Comparison of ENCODE assay signal across 12 mouse cellular contexts in genomic region chr4:106527856-106528547, GRCm38 (mm10). TPM values are rescaled to one million over a fixed set of nuclear protein-coding genes. Genes with fewer than 3 reads are reported as not detected.
DNase-seq lines count a peak whose midpoint lies in the region; ATAC-seq and TF ChIP-seq lines count a peak whose summit lies in the region.
"Had no signal": no experiment of that assay in that cellular context is flagged by ENCODE, and none has a peak within 500 bp of the region (broad histone marks: within the 10 kb centered on the region; RNA-seq: fewer than 3 reads in every experiment).

No protein-coding gene starts in this region.

- 69% methylated on average over 7 of the region's 7 CpGs for WGBS in heart, postnatal 0 days
- 78% methylated on average over 7 of the region's 7 CpGs for WGBS in neural tube, embryonic 15.5 days

- intact Hi-C loops in heart, postnatal 25 days (cut with DNase I): no loop called here

- H3K4me1 ChIP-seq in heart, postnatal 0 days (ENCODE audit: control insufficient read depth, insufficient read depth): no peaks in the 10 kb centered on the region
- H3K4me1 ChIP-seq in neural tube, embryonic 15.5 days: no peaks in the 10 kb centered on the region

- no peak for TF ChIP-seq EP300 in heart, postnatal 0 days (IDR thresholded peaks at IDR 0.05; ENCODE audit: low read depth)

- H3K4me2 ChIP-seq in heart, postnatal 0 days (ENCODE audit: low read depth, low read length): no peak overlapping the region
- H3K4me2 ChIP-seq in neural tube, embryonic 15.5 days: no peak overlapping the region

- no peaks in the 10 kb centered on the region for H3K36me3 ChIP-seq in heart, postnatal 0 days (replicated peaks; ENCODE audit: control insufficient read depth, insufficient read depth, low read length)
- no peaks in the 10 kb centered on the region for H3K36me3 ChIP-seq in neural tube, embryonic 15.5 days

- H3K9me3 ChIP-seq in heart, postnatal 0 days (replicated peaks; ENCODE audit: control insufficient read depth, low read length): no peaks in the 10 kb centered on the region
- H3K9me3 ChIP-seq in neural tube, embryonic 15.5 days (replicated peaks): no peaks in the 10 kb centered on the region

- no peak overlapping the region for H3K4me3 ChIP-seq in heart, postnatal 0 days (ENCODE audit: low read depth, low read length)
- no peak overlapping the region for H3K4me3 ChIP-seq in neural tube, embryonic 15.5 days (replicated peaks)

- ATAC-seq in heart, postnatal 0 days (ENCODE audit: insufficient read depth, low read depth): no peak
- ATAC-seq in neural tube, embryonic 15.5 days (ENCODE audit: low FRiP score): no peak

- peak; percentile 22; the same call in 1 of the 2 replicates for TF ChIP-seq CTCF in heart, postnatal 0 days (IDR thresholded peaks at IDR 0.05; ENCODE audit: low read depth)

- no peaks in the 10 kb centered on the region for H3K27me3 ChIP-seq in heart, postnatal 0 days (ENCODE audit: control insufficient read depth, insufficient read depth, low read length)
- H3K27me3 ChIP-seq in neural tube, embryonic 15.5 days (replicated peaks): no peaks in the 10 kb centered on the region

- DNase-seq in heart, postnatal 0 days (ENCODE audit: low spot score): no peak
- DNase-seq in heart, postnatal 25 days (ENCODE audit: low spot score): no peak
- peak; percentile 36 for DNase-seq in thymus, postnatal 14 days
- no peak for DNase-seq in thymus, adult 18-20 months
- peak; percentile 27 to 34 for DNase-seq in layer of hippocampus, postnatal 14 days (ENCODE audit: low spot score in 2 of 2)
- no peak for DNase-seq in urinary bladder, adult 2 months (ENCODE audit: low spot score)
- DNase-seq in T-cell, adult 2 months (ENCODE audit: low spot score): no peak
- DNase-seq: gastrocnemius, postnatal 10 days; lung, postnatal 14 days had no signal

- H3K9ac ChIP-seq in heart, postnatal 0 days (replicated peaks; ENCODE audit: low read depth, low read length): no peak overlapping the region
- no peak overlapping the region for H3K9ac ChIP-seq in neural tube, embryonic 15.5 days (replicated peaks)

- H3K27ac ChIP-seq in heart, postnatal 0 days (ENCODE audit: low read depth): no peak overlapping the region
- no peak overlapping the region for H3K27ac ChIP-seq in neural tube, embryonic 15.5 days (replicated peaks)

RNA-seq across cellular contexts. Expression of gene Dhcr24, which starts 32.8 kb away (rescaled TPM):
- 41.8 and 43.2 TPM in 2 replicates for total RNA-seq in heart, postnatal 0 days (2014; rRNA removed; ENCODE audit: low replicate concordance)
- 1.7 and 1.9 TPM in 2 replicates for polyA plus RNA-seq in heart, postnatal 0 days (2015; fragmentation: Nextera tagmentation; extraction: Ambion mirVana)
- 1 to 10 TPM; 2.4 TPM for total RNA-seq in heart, postnatal 25 days (2021)
- 100 to 1,000 TPM in 1 of 2 experiments, 10 to 100 TPM in 1; 93.8 to 106 TPM for total RNA-seq in layer of hippocampus, postnatal 14 days (2021)
- 52.0 and 55.7 TPM in 2 replicates for polyA plus RNA-seq in urinary bladder, adult 2 months (2012; rRNA removed)
- 4.6 and 4.8 TPM in 2 replicates for polyA plus RNA-seq in neural tube, embryonic 15.5 days (2015; fragmentation: Nextera tagmentation; extraction: Ambion mirVana)

RNA-seq across cellular contexts. Expression of gene Bsnd, which starts 35.9 kb away (rescaled TPM):
- total RNA-seq in heart, postnatal 0 days (2014; rRNA removed; ENCODE audit: low replicate concordance): 0.15 TPM in 1 of 2 replicates, not detected in the other
- not detected in 2 replicates for polyA plus RNA-seq in heart, postnatal 0 days (2015; fragmentation: Nextera tagmentation; extraction: Ambion mirVana)
- not detected for total RNA-seq in heart, postnatal 25 days (2021)
- under 1 TPM in 1 of 2 experiments, not detected in 1; 0.17 TPM for total RNA-seq in layer of hippocampus, postnatal 14 days (2021)
- polyA plus RNA-seq in urinary bladder, adult 2 months (2012; rRNA removed): 0.34 and 0.41 TPM in 2 replicates
- polyA plus RNA-seq in neural tube, embryonic 15.5 days (2015; fragmentation: Nextera tagmentation; extraction: Ambion mirVana): not detected in 2 replicates
- total RNA-seq: common myeloid progenitor, adult 5-6 weeks had no signal
- polyA plus RNA-seq: large intestine, adult 2 months had no signal

Comparison
In these comparisons a context has a peak if more than half of its experiments do, and no peak if none do; other contexts are left out.
1. DNase-seq: peak in thymus, postnatal 14 days (single experiment) and layer of hippocampus, postnatal 14 days (2 of 2); none in heart, postnatal 0 days (single experiment), heart, postnatal 25 days (single experiment), thymus, adult 18-20 months (0 of 2), urinary bladder, adult 2 months (single experiment) and T-cell, adult 2 months (single experiment).
2. RNA of gene Dhcr24, which starts 32.8 kb away (total RNA-seq): 93.8 to 106 TPM in layer of hippocampus, postnatal 14 days and 41.8 to 43.2 TPM in heart, postnatal 0 days; 2.4 TPM in heart, postnatal 25 days; every median in the first group is over 10 times any median in the second.